Mouse (Mus musculus) left cerebral cortex, adult 8-10 months (tissue): ENCODE results near the gene Frs3. TPM values are rescaled to one million over a fixed set of nuclear protein-coding genes. Genes with fewer than 3 reads are reported as not detected.

Experiments used
- total RNA-seq, 4 experiments: library from RNA; stranded (reverse); gene quantifications; 2 replicates each; pipeline ENCODE4 v1.2.4; 2022

Frs3 gene
- total RNA-seq, 4 experiments from 2014 or later = 27.3 to 37.3 (median 33.4) TPM

Other genes with a start within 250 kb of the Frs3 start
- 10 to 100 TPM; 17.6 to 22.3 (median 19.1) TPM for gene Taf8, start 186.7 kb upstream of the Frs3 start, total RNA-seq
- 10 to 100 TPM; 28.2 to 33.4 (median 30.8) TPM for gene Ccnd3, start 184.0 kb upstream of the Frs3 start, total RNA-seq
- 10 to 100 TPM; 15.7 to 19.0 (median 17.1) TPM for gene Bysl, start 77.5 kb upstream of the Frs3 start, total RNA-seq
- 10 to 100 TPM; 26.3 to 34.7 (median 27.2) TPM for gene Med20, start 77.4 kb upstream of the Frs3 start, total RNA-seq
- gene Gm20517, start 77.4 kb upstream of the Frs3 start, total RNA-seq = 1 to 10 TPM; 3.8 to 9.6 (median 6.6) TPM
- gene Usp49, start 58.3 kb upstream of the Frs3 start, total RNA-seq = 10 to 100 TPM; 10.2 to 13.4 (median 11.6) TPM
- 100 to 1,000 TPM; 191 to 212 (median 201) TPM for gene Tomm6, start 644 bp upstream of the Frs3 start, total RNA-seq
- 1 to 10 TPM; 2.4 to 4.9 (median 4.1) TPM for gene Gm21981, start 5.4 kb downstream of the Frs3 start, total RNA-seq
- 1 to 10 TPM; 1.8 to 5.2 (median 4.3) TPM for gene Prickle4, start 5.7 kb downstream of the Frs3 start, total RNA-seq
- gene Pgc, start 37.8 kb downstream of the Frs3 start, total RNA-seq = not detected
- gene Tfeb, start 48.0 kb downstream of the Frs3 start, total RNA-seq = 10 to 100 TPM; 12.3 to 17.8 (median 15.1) TPM
- gene Mdfi, start 145.7 kb downstream of the Frs3 start, total RNA-seq = 1 to 10 TPM in 1 of 4 experiments, under 1 TPM in 3; 0.43 to 1.2 (median 0.58) TPM
- 10 to 100 TPM; 39.9 to 63.6 (median 49.6) TPM for gene Foxp4, start 235.6 kb downstream of the Frs3 start, total RNA-seq